Mouse (Mus musculus) bone marrow macrophage, adult 2 months (primary cell): ENCODE measurements around the gene Cdk14. TPM values are rescaled to one million over a fixed set of nuclear protein-coding genes. Genes with fewer than 3 reads are reported as not detected.

Experiments used
- H3K27ac ChIP-seq: 2 replicates; pipeline ENCODE4 v1.5.1; 2012; ENCODE audit warnings: low read depth, low read length; ENCODE audit not compliant: insufficient read depth
- H3K4me1 ChIP-seq: 2 replicates; pipeline ENCODE4 v1.6.1; 2012; ENCODE audit warnings: low read length; ENCODE audit not compliant: control insufficient read depth, insufficient read depth
- H3K4me3 ChIP-seq: 2 replicates; pipeline ENCODE4 v1.5.1; 2012; ENCODE audit warnings: mild to moderate bottlenecking, low read length, moderate library complexity; ENCODE audit not compliant: insufficient read depth
- CTCF ChIP-seq: IDR thresholded peaks from 2 replicates; pipeline ENCODE4 v1.5.1; 2012; ENCODE audit warnings: low read depth, mild to moderate bottlenecking, low read length, moderate library complexity
- POLR2A ChIP-seq: IDR thresholded peaks from 2 replicates; pipeline ENCODE4 v1.6.1; 2012; ENCODE audit warnings: mild to moderate bottlenecking, low read depth, low read length, borderline replicate concordance
- polyA plus RNA-seq: library from polyadenylated mRNA; stranded (reverse); fragments of >200 nt; gene quantifications from 2 replicates; pipeline ENCODE4 v1.2.4, GENCODE M21; 2012; ENCODE audit not compliant: missing spikeins, insufficient read depth, insufficient read length

Gene Cdk14
- polyA plus RNA-seq, 1 experiment, result 43.6 TPM

DNA sequence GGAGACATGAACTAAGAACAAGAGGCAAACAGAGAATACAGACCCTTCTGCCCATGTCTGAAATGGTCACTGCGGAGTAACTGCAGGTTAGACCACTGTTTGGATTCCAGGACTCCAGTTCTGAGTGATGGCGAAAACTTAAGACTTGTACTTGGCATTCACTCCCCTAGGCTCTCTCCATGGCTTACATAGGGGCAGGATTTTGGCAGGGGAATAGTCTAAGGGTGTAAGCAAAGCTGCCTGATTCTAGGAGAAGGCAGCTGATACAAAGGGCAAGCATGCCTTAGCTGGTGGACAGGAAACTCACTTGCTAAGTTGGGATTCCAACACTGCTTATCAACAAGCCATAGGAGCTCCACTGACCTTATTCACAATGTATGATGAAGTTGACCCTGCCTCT is 521.9 kb downstream of the Cdk14 start:
- H3K27ac ChIP-seq, result no peak overlapping the region
- TF ChIP-seq CTCF, result no peak
- TF ChIP-seq POLR2A, result no peak
- no peaks in the 10 kb centered on the region for H3K4me1 ChIP-seq
- no peak overlapping the region for H3K4me3 ChIP-seq

DNA sequence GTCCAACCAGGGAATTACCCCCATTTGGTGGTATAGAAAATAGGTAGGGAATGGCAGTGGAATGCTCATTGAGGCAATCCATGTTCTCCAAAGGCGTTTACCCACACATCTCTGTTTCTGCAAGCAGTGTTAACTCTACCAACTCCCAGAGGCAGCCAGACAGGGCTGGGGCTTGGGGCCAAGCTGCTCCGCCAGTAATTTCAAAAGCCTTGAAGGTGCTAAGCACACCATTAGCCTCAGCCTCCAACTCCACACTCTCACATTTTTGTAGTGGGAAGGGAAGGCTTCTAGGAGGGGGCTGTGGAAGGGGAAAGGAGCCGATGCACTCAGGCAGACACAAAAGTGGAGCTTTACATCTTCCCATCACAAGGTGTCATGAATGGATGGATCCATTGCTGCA is 525.1 kb downstream of the Cdk14 start:
- no peak for TF ChIP-seq POLR2A
- TF ChIP-seq CTCF, result no peak
- no peak overlapping the region for H3K4me3 ChIP-seq
- no peaks in the 10 kb centered on the region for H3K4me1 ChIP-seq

DNA sequence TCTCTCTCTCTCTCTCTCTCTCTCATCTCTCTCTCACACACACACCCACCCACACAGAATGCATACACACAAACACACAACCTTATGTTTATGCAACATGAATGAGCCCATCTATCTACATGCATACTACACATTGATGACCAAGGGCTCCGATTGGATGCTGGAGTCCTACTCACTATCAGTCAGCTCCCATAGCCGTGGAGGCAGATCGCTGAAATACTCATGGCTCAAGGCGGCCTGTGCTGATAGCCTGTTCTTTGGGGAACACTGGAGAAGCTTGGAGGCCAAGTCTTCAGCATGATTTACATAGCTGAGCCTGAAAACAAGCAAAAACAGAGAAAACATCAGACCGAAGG is 526.3 kb downstream of the Cdk14 start:
- H3K27ac ChIP-seq, result no peak overlapping the region
- H3K4me1 ChIP-seq, result no peaks in the 10 kb centered on the region
- no peak for TF ChIP-seq CTCF
- no peak for TF ChIP-seq POLR2A
- H3K4me3 ChIP-seq, result no peak overlapping the region

More for the DNA sequence above, 525.1 kb downstream of the Cdk14 start:
- H3K27ac ChIP-seq, result no peak overlapping the region

DNA sequence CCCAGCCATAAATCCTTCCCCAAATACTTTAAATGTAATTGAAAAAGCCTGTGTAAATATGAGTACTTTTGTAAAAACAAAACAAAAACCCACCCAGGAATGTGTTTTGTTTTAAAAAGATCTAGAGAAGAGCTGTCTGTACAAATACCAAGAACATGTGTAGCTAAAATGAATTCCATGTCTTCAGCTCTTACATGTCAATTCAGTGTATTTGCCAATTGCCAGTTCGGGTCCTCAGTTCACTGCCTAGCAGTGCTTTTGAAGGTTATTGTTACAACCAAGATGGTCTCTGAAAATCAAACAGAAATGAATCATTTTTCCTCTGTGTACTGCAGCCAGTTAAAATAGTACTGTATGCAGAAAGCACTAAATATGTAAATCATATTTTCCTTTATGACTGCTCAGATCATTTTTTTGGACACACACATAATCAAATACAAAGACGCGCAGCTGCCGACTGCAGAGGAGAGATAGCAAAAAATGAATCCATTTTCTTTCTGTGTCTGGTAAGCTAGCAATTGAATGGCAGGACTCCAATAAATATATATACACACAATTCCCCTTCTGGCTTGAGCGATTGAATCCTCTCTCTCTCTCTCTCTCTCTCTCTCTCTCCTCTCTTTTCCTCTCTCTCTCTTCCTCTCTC is 526.8 kb downstream of the Cdk14 start:
- Histone ChIP-seq H3K4me3 (no peak overlapping the region), H3K27ac (no peak overlapping the region), H3K4me1 (no peaks in the 10 kb centered on the region)
- TF ChIP-seq POLR2A (no peak), CTCF (no peak)

DNA sequence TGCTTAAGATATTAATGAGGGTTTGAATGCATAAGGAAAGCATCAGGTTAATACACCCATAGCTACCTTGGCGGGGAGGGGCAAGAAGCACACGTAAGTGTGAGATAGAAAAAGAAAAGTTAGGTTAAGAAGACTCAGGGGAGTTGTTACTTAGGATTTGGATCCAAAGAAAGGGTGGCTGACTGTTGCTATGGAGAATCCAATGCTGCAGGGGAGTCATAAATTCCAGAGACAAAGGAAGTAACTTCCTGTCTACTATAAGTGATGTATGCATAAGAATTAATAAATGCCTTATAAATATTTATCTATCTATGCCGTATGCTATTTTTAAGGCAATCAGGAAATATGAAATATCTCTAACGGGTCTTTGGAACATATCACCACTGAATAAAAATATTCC is 527.4 kb downstream of the Cdk14 start:
- no peak overlapping the region for H3K4me3 ChIP-seq
- H3K27ac ChIP-seq, result no peak overlapping the region
- TF ChIP-seq POLR2A, result no peak
- TF ChIP-seq CTCF, result no peak
- H3K4me1 ChIP-seq, result no peaks in the 10 kb centered on the region

DNA sequence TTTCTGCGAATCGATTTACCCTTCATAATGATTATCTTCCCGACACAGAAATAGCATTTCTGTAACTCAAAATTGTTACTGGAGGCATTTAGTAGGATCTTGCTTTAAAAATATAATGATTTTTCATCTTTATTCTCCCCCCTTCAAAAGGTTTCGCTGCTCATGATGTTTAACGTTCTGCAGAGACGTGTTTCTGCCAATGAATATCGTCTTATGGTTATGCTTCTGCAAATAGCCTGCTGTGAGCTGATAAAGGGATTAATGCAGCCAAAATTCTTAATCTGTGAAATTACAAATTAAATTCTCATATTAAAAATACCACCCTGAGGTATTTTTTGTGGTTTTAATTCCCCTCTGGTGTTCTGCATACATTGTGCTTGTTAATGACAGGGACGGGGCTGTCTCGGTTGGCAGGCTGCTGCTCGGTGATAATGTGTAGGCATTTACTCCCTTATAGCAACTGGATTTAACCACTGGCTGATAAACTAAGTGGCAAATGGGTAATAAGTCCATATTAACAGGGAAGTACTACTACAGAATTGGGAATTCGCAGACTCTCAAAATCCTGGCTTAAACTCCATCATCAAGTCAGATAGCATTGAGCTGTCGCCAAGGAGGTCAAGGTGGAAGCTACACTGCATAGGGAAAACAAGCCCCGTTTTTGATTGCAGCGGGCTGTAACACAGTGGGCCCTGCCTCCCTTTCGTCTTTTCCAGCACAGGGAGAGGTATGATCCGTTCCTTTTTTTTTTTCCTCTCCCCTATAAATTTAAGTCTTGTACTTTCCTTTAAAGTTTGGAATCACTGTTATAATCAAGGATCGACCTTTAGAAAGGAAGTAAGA is 528.0 kb downstream of the Cdk14 start:
- Histone ChIP-seq H3K27ac (no peak overlapping the region), H3K4me3 (no peak overlapping the region), H3K4me1 (no peaks in the 10 kb centered on the region)
- no peak for TF ChIP-seq CTCF
- TF ChIP-seq POLR2A, result no peak

DNA sequence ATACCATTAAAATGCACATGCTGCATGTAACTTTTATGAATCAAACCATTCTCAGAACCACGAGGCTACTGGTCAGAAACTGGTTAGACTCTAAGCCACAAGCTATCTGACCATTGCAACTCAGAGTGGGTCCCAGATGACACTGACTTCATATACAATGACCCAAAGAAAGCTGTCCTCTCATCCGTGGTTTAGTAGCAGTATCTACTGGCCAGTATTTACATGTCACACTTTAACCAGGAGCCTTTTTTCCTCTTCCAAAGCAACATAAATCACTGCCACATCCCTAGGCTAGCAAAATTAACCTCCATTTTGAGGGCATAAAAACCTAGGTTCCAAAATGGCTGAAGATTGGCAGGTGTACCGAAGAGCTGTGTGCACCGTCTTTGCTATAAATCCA is 533.0 kb downstream of the Cdk14 start:
- no peaks in the 10 kb centered on the region for H3K4me1 ChIP-seq
- H3K27ac ChIP-seq, result no peak overlapping the region
- H3K4me3 ChIP-seq, result no peak overlapping the region
- TF ChIP-seq POLR2A (no peak), CTCF (no peak)

DNA sequence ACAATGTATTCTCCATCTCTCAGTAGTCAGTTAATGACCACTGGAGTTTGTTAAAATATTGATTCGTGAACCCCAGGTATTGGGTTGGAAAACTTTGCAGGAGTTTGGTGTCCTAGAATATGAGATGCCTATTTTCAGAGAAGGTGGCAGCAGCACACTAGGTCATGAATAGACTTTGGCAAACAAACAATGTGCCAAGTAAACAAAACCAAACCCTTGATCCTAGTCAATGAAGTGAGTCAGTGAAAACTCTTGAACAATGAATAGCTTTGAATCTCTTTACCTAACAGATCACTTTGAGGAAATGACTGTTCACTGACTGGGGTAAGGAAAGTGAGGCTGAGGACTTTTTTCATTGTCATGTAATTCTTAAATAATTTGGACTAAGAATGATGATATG is 537.3 kb downstream of the Cdk14 start:
- no peak for TF ChIP-seq POLR2A
- no peak for TF ChIP-seq CTCF
- Histone ChIP-seq H3K4me1 (no peaks in the 10 kb centered on the region), H3K4me3 (no peak overlapping the region), H3K27ac (no peak overlapping the region)

DNA sequence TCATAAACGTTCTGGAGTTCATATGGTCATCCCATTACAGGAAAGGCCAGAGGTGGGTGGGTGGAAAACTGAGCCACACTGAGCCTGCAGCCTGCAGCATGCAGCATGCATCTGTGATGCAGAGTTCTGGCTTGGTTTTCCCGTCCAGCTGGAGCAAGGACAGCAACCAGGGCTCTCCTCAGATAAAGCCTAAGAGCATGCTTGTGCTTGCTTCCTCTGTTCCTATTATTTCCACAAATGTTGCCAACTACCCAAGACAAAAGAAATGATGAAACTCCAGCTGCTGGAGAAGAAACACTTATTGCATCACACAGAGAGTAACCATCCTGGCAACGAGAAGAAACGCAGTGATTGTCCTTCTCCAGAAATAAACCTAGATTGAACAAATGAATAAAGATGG is 539.8 kb downstream of the Cdk14 start:
- Histone ChIP-seq H3K27ac (no peak overlapping the region), H3K4me3 (no peak overlapping the region), H3K4me1 (peaks cover 13% of the 10 kb centered on the region)
- no peak for TF ChIP-seq POLR2A
- no peak for TF ChIP-seq CTCF

DNA sequence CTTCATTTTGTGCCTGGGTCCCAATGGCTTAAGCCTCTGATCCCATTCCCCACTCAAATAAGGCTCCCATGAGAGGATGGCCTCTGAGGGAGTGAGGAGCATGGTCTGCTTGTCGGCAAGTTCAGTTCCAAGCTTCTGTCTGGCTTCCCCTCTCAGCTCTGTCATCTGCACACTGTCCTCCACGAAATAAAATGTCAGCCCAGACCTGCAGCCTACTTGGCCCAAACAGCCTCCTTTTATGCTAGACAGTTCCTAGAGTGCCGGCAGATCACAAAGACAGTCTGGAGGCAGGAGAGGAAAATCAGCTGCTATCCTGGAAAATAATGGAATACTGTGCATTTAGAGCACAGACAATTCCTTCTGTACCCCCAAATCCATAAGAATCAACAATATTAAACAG is 541.2 kb downstream of the Cdk14 start:
- no peak for TF ChIP-seq POLR2A
- no peak for TF ChIP-seq CTCF
- Histone ChIP-seq H3K4me1 (peaks cover 13% of the 10 kb centered on the region), H3K27ac (no peak overlapping the region), H3K4me3 (no peak overlapping the region)

DNA sequence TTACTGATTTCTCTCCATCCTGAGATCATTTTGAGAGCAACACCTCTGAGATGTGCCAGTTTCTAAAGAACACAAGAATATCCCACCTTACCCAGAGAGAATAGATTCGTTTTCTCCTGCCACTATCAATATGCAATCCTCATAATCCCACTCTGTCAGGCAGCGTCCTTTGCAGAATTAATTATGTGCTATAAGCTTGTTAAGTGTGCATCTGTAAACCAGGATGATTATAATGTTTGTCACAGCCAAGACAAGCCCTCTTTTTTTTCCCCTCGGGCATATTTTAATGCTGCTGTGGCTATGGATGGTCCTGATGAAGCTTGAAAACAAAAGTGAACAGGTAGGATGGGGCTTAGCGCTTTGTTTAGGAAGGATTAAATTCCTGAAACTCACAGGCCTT is 542.5 kb downstream of the Cdk14 start:
- Histone ChIP-seq H3K4me1 (peaks cover 13% of the 10 kb centered on the region), H3K27ac (no peak overlapping the region), H3K4me3 (no peak overlapping the region)
- TF ChIP-seq CTCF, result no peak
- TF ChIP-seq POLR2A, result no peak
